Mouse (Mus musculus) thymus, postnatal 4 days (tissue): ENCODE results near the gene Tdrkh.

Experiments
- DNase-seq: peaks from one replicate; pipeline ENCODE4 v3.0.0; 2021

Tdrkh gene

GRCm38 (mm10) chr3:94413031-94413679 is at the start of gene Tdrkh:
Tdrkh (plus strand) TSS chr3:94413273.
- peak; percentile 96 for DNase-seq

- DNase-seq = peak; percentile 49
Observed at GRCm38 (mm10) chr3:94363291-94364153, 49.6 kb upstream of the Tdrkh start.

GRCm38 (mm10) chr3:94364154-94364526 is 48.9 kb upstream of the Tdrkh start:
- DNase-seq = no peak

- DNase-seq = peak; percentile 84
Observed at GRCm38 (mm10) chr3:94366761-94367160, 46.3 kb upstream of the Tdrkh start.

GRCm38 (mm10) chr3:94367511-94367910 is 45.6 kb upstream of the Tdrkh start:
- no peak for DNase-seq

- DNase-seq = peak; percentile 57
Observed at GRCm38 (mm10) chr3:94368631-94369030, 44.4 kb upstream of the Tdrkh start.

GRCm38 (mm10) chr3:94369709-94370108 is 43.4 kb upstream of the Tdrkh start:
- DNase-seq = no peak

- no peak for DNase-seq
Observed at GRCm38 (mm10) chr3:94371637-94372036, 41.4 kb upstream of the Tdrkh start.

GRCm38 (mm10) chr3:94372038-94372437 is 41.0 kb upstream of the Tdrkh start:
- DNase-seq = no peak

- DNase-seq = no peak
Observed at GRCm38 (mm10) chr3:94372641-94373040, 40.4 kb upstream of the Tdrkh start, which contains the start of gene Rorc. Rorc (plus strand) TSS chr3:94372794.

GRCm38 (mm10) chr3:94373090-94373489 is 40.0 kb upstream of the Tdrkh start:
- peak; percentile 60 for DNase-seq

- DNase-seq = peak; percentile 74
Observed at GRCm38 (mm10) chr3:94373597-94374011, 39.5 kb upstream of the Tdrkh start.

GRCm38 (mm10) chr3:94374636-94375035 is 38.4 kb upstream of the Tdrkh start:
- DNase-seq = peak; percentile 41

GRCm38 (mm10) chr3:94375146-94375545 is 37.9 kb upstream of the Tdrkh start:
- DNase-seq = peak; percentile 56

GRCm38 (mm10) chr3:94375861-94376260 is 37.2 kb upstream of the Tdrkh start:
- DNase-seq = peak; percentile 83

GRCm38 (mm10) chr3:94377028-94377923 is 35.8 kb upstream of the Tdrkh start:
- DNase-seq = peak; percentile 96

- DNase-seq = peak; percentile 49
Observed at GRCm38 (mm10) chr3:94379831-94380510, 33.1 kb upstream of the Tdrkh start.

- peak; percentile 67 for DNase-seq
Observed at GRCm38 (mm10) chr3:94382308-94382707, 30.8 kb upstream of the Tdrkh start.

GRCm38 (mm10) chr3:94383476-94383875 is 29.6 kb upstream of the Tdrkh start:
- peak; percentile 64 for DNase-seq

GRCm38 (mm10) chr3:94386671-94387070 is 26.4 kb upstream of the Tdrkh start:
- peak; percentile 72 for DNase-seq

GRCm38 (mm10) chr3:94387391-94387790 is 25.7 kb upstream of the Tdrkh start:
- DNase-seq = peak; percentile 60

- peak; percentile 84 for DNase-seq
Observed at GRCm38 (mm10) chr3:94388047-94388446, 25.0 kb upstream of the Tdrkh start.
